Mouse (Mus musculus) right cerebral cortex, postnatal 25 days (tissue): ENCODE data around the gene Add2.

Source experiments
- DNase-seq: peaks from one replicate; pipeline ENCODE4 v3.0.0; 2022

The Add2 gene

DNA sequence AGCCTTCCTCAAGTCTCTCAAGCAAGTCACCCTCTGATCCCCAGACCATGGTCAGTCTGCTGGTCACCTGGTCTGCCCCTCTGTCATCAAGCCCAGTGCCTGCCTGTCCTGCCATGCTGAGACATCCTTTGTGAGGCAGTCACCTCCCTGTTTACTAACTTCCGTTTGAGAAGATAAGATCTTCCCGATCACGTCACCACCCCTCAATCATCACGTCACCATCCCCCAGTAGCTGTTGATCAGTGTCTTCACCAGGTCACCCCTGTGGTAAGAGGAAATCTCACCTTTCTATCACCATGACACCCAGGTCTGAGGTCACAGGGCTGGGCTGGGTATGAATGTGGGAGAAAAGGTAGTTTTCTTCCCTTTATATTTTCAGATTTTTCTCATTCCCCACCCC, 120.0 kb downstream of the Add2 start:
- no peak for DNase-seq

GRCm38 (mm10) chr6:86149001-86149400, 120.5 kb downstream of the Add2 start:
- no peak for DNase-seq

GRCm38 (mm10) chr6:86152676-86153075, 124.2 kb downstream of the Add2 start:
- DNase-seq, result no peak

GRCm38 (mm10) chr6:86153436-86153990, 125.0 kb downstream of the Add2 start:
- DNase-seq, result no peak

DNA sequence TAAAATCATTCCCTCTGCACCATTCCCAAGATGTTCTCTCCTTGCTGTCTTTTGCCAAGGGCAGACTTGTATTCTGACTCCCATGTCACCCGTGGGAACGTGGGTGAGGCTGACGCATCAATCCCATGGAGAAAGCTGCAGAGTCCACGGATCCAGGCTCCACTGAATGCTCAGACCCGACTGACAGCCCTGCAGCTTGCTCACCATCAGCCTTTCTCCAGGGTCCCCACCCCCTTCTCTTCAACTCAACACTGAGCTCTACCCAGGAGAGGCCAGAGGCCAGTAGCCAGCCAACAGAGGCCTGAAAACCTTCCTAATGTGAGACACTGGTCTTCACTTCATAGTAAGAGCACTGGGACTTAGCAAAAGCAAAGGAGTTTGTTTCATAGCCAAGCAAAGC, 125.5 kb downstream of the Add2 start:
- DNase-seq, result no peak

- no peak for DNase-seq
Observed at GRCm38 (mm10) chr6:86154481-86154880, 126.0 kb downstream of the Add2 start.

GRCm38 (mm10) chr6:86157253-86158234, 129.1 kb downstream of the Add2 start:
- no peak for DNase-seq

GRCm38 (mm10) chr6:86160878-86161277, 132.4 kb downstream of the Add2 start:
- no peak for DNase-seq

DNA sequence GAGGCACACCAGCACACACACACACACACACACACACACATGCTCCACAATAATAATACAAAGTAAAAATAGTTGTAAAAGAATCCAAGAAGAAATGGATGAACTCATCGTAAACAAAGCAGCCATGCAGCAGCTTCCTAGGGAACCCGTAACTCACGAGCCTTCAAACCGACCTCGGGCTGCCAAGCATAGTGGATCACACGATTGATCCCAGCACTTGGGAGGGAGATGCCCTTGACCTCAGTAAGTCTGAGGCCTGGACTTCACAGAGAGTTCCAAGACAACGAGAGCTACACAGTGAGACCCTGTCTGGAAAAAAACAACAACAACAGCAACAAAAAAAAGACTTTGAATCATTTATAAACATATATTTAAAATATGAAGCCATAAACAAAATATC, 133.1 kb downstream of the Add2 start:
- DNase-seq, result no peak

DNA sequence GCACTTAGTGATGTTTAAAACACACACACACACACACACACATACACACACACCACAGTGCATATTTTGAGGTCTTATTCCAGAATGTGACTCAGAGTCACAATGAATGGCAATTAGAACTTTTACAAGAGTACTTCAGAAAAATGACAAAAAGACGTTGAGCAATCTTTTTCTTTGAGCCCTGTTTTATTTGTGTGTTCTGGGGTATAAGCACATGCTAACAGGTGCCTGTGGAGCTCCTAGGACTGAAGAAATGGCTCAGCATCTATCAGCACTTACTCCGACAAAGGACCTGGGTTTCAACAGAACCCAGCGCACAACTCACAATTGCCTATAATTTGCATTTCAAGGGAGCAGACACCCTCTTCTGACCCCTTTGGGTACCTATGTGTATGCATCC, 135.5 kb downstream of the Add2 start:
- no peak for DNase-seq

DNA sequence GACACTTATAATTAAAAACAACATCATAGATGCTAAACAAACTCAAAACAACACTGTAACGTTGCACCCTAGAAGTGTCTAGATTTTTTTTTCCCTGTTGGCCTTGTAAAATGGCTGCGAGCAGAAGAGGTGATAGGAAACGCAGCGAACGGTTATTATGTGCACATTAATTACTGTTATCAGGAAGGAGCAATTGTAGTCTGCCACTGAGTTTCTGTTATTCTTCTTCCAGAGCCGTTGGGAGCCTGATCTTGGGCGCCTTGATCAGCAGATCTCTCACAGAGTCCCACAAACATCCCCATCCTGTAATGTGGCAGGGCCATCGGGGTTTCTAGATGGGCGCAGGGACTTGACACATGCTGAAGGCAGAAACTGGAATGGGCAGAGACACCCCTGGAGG, 137.9 kb downstream of the Add2 start:
- DNase-seq, result no peak

DNA sequence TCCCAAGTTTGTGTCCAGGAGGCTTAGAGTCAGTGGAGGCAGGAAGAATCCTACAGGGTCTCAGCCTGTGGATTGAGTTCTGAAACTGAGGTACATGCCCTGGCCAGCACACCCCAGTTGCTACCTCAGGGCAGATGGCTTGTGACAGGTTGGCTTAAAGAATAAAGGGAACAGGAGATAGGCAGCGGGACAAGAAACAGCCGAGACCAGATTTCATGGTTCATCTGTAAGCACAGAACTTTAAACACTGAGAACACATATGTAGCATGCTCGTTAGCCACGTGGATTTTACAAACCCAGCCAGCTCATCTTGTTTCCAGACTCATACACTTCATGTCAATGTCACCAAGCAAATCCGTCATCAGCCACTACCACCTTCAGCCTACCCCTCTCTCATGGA, 139.4 kb downstream of the Add2 start:
- no peak for DNase-seq

DNA sequence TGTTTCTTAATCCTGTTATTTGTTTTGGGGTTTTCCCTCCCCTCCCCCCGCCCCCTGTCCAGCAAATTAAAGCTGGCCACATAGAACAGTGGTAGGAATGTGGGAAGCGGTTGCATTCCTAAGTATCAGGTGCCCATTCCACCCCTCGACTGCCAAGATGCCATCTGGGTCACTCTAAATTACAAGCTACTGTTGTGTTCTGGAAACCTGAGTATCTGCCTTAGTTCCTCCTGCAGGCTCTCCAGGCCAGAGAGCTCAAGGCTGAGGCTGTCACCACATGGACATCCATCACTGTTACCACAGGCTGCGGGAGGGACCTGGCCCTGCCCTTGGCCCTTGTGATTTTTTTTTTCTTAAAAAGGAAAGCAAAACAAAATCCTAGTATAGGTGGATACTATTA, 140.7 kb downstream of the Add2 start:
- DNase-seq, result no peak
